Mouse (Mus musculus): ENCODE measurements around the gene Kdm4b.
A peak's percentile ranks its signal among the peaks of the same experiment; 100 is the strongest.

Gene Kdm4b

GRCm38 (mm10) chr17:56291171-56291511, 34.7 kb upstream of the Kdm4b start:
- H3K36me3 ChIP-seq (ENCODE audit: control insufficient read depth, insufficient read depth, low read length, poor library complexity, severe bottlenecking) = no peaks in the 10 kb centered on the region
- DNase-seq (ENCODE audit: low read depth, low spot score) = peak; percentile 89
- no peaks in the 10 kb centered on the region for H3K27me3 ChIP-seq (ENCODE audit: control insufficient read depth, insufficient read depth, low read length, poor library complexity, severe bottlenecking)

GRCm38 (mm10) chr17:56291826-56292475, 33.9 kb upstream of the Kdm4b start:
- H3K27me3 ChIP-seq (ENCODE audit: control insufficient read depth, insufficient read depth, low read length, poor library complexity, severe bottlenecking) = no peaks in the 10 kb centered on the region
- DNase-seq (ENCODE audit: low read depth, low spot score) = no peak
- H3K36me3 ChIP-seq (ENCODE audit: control insufficient read depth, insufficient read depth, low read length, poor library complexity, severe bottlenecking) = no peaks in the 10 kb centered on the region

GRCm38 (mm10) chr17:56292531-56293222, 33.2 kb upstream of the Kdm4b start, which contains the start of gene Plin3:
Gene Plin3 (minus strand): TSS chr17:56292873.
- no peaks in the 10 kb centered on the region for H3K36me3 ChIP-seq (ENCODE audit: control insufficient read depth, insufficient read depth, low read length, poor library complexity, severe bottlenecking)
- H3K27me3 ChIP-seq (ENCODE audit: control insufficient read depth, insufficient read depth, low read length, poor library complexity, severe bottlenecking) = no peaks in the 10 kb centered on the region
- DNase-seq (ENCODE audit: low read depth, low spot score) = no peak

GRCm38 (mm10) chr17:56293291-56293690, 32.6 kb upstream of the Kdm4b start:
- no peaks in the 10 kb centered on the region for H3K36me3 ChIP-seq (ENCODE audit: control insufficient read depth, insufficient read depth, low read length, poor library complexity, severe bottlenecking)
- no peaks in the 10 kb centered on the region for H3K27me3 ChIP-seq (ENCODE audit: control insufficient read depth, insufficient read depth, low read length, poor library complexity, severe bottlenecking)
- DNase-seq (ENCODE audit: low read depth, low spot score) = no peak

GRCm38 (mm10) chr17:56294241-56294640, 31.6 kb upstream of the Kdm4b start:
- no peaks in the 10 kb centered on the region for H3K27me3 ChIP-seq (ENCODE audit: control insufficient read depth, insufficient read depth, low read length, poor library complexity, severe bottlenecking)
- H3K36me3 ChIP-seq (ENCODE audit: control insufficient read depth, insufficient read depth, low read length, poor library complexity, severe bottlenecking) = no peaks in the 10 kb centered on the region
- no peak for DNase-seq (ENCODE audit: low read depth, low spot score)

- no peak for DNase-seq (ENCODE audit: low read depth, low spot score)
- Histone ChIP-seq H3K27me3 (ENCODE audit: control insufficient read depth, insufficient read depth, low read length, poor library complexity, severe bottlenecking) (no peaks in the 10 kb centered on the region), H3K36me3 (ENCODE audit: control insufficient read depth, insufficient read depth, low read length, poor library complexity, severe bottlenecking) (no peaks in the 10 kb centered on the region)
Measured at GRCm38 (mm10) chr17:56296201-56296600, 29.7 kb upstream of the Kdm4b start.

GRCm38 (mm10) chr17:56298238-56298637, 27.6 kb upstream of the Kdm4b start:
- DNase-seq (ENCODE audit: low read depth, low spot score) = no peak
- Histone ChIP-seq H3K36me3 (ENCODE audit: control insufficient read depth, insufficient read depth, low read length, poor library complexity, severe bottlenecking) (no peaks in the 10 kb centered on the region), H3K27me3 (ENCODE audit: control insufficient read depth, insufficient read depth, low read length, poor library complexity, severe bottlenecking) (no peaks in the 10 kb centered on the region)

- Histone ChIP-seq H3K27me3 (ENCODE audit: control insufficient read depth, insufficient read depth, low read length, poor library complexity, severe bottlenecking) (no peaks in the 10 kb centered on the region), H3K36me3 (ENCODE audit: control insufficient read depth, insufficient read depth, low read length, poor library complexity, severe bottlenecking) (no peaks in the 10 kb centered on the region)
- DNase-seq (ENCODE audit: low read depth, low spot score) = no peak
Measured at GRCm38 (mm10) chr17:56300186-56300585, 25.7 kb upstream of the Kdm4b start, which contains the start of gene Arrdc5. Gene Arrdc5 (minus strand): TSS chr17:56300286.

GRCm38 (mm10) chr17:56302363-56302996, 23.4 kb upstream of the Kdm4b start:
- Histone ChIP-seq H3K36me3 (ENCODE audit: control insufficient read depth, insufficient read depth, low read length, poor library complexity, severe bottlenecking) (no peaks in the 10 kb centered on the region), H3K27me3 (ENCODE audit: control insufficient read depth, insufficient read depth, low read length, poor library complexity, severe bottlenecking) (no peaks in the 10 kb centered on the region)
- no peak for DNase-seq (ENCODE audit: low read depth, low spot score)

GRCm38 (mm10) chr17:56303160-56303846, 22.6 kb upstream of the Kdm4b start, which contains the start of gene Uhrf1:
Gene Uhrf1 (plus strand): TSS chr17:56303321.
- H3K36me3 ChIP-seq (ENCODE audit: control insufficient read depth, insufficient read depth, low read length, poor library complexity, severe bottlenecking) = no peaks in the 10 kb centered on the region
- DNase-seq (ENCODE audit: low read depth, low spot score) = peak; percentile 68
- H3K27me3 ChIP-seq (ENCODE audit: control insufficient read depth, insufficient read depth, low read length, poor library complexity, severe bottlenecking) = no peaks in the 10 kb centered on the region

- peak; percentile 98 for DNase-seq (ENCODE audit: low read depth, low spot score)
- Histone ChIP-seq H3K27me3 (ENCODE audit: control insufficient read depth, insufficient read depth, low read length, poor library complexity, severe bottlenecking) (no peaks in the 10 kb centered on the region), H3K36me3 (ENCODE audit: control insufficient read depth, insufficient read depth, low read length, poor library complexity, severe bottlenecking) (no peaks in the 10 kb centered on the region)
Measured at GRCm38 (mm10) chr17:56303847-56304586, 21.8 kb upstream of the Kdm4b start.

- no peaks in the 10 kb centered on the region for H3K36me3 ChIP-seq (ENCODE audit: control insufficient read depth, insufficient read depth, low read length, poor library complexity, severe bottlenecking)
- H3K27me3 ChIP-seq (ENCODE audit: control insufficient read depth, insufficient read depth, low read length, poor library complexity, severe bottlenecking) = no peaks in the 10 kb centered on the region
- no peak for DNase-seq (ENCODE audit: low read depth, low spot score)
Measured at GRCm38 (mm10) chr17:56304718-56305117, 21.1 kb upstream of the Kdm4b start.

- no peak for DNase-seq (ENCODE audit: low read depth, low spot score)
- H3K36me3 ChIP-seq (ENCODE audit: control insufficient read depth, insufficient read depth, low read length, poor library complexity, severe bottlenecking) = no peaks in the 10 kb centered on the region
- no peaks in the 10 kb centered on the region for H3K27me3 ChIP-seq (ENCODE audit: control insufficient read depth, insufficient read depth, low read length, poor library complexity, severe bottlenecking)
Measured at GRCm38 (mm10) chr17:56305156-56305555, 20.7 kb upstream of the Kdm4b start.

GRCm38 (mm10) chr17:56305826-56306225, 20.0 kb upstream of the Kdm4b start:
- peak; percentile 49 for DNase-seq (ENCODE audit: low read depth, low spot score)
- Histone ChIP-seq H3K36me3 (ENCODE audit: control insufficient read depth, insufficient read depth, low read length, poor library complexity, severe bottlenecking) (no peaks in the 10 kb centered on the region), H3K27me3 (ENCODE audit: control insufficient read depth, insufficient read depth, low read length, poor library complexity, severe bottlenecking) (no peaks in the 10 kb centered on the region)
